Mouse (Mus musculus) ovary, adult 18-20 months (tissue): Measurements from ENCODE around the gene Cep85l.

Source experiments
- DNase-seq: peaks from one replicate; pipeline ENCODE4 v3.0.0; 2022; ENCODE audit warnings: low spot score, mixed read lengths

The Cep85l gene

DNA sequence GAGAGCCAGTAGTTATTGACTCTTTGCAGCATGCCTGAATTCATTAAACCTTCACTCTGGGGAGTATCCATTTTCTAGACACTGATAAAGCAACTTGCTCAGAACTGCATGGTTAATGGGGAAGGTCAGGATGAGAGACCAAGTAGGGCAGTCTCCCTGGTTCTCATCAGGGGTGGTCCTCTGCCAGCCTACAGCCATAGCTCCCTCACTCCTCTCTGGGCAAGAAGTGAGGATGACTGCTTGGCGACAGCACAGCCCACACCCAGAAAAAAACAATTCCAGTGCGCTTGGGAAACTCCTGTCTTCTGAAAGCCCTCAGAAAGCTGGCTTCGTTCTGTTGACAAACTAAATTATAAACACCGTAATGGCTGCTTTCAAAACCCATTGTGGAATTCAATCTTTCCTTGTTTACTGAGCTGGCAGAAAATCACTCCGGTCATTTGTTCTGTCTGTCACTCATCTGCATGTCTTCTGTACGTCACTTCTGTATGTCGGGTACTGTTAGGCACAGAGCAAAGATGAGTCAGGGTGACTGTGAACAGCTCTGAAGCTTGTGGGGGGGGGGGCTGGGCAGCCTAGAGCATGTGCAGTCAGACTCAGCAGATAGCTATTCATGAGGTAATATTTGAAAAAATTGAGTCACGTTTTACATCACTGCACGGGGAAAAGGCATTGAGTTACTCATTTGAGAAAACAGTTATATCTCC, 15.3 kb upstream of the Cep85l start:
- DNase-seq = no peak

- peak; percentile 13 for DNase-seq
Observed at GRCm38 (mm10) chr10:53388227-53388920, 8.6 kb upstream of the Cep85l start.

DNA sequence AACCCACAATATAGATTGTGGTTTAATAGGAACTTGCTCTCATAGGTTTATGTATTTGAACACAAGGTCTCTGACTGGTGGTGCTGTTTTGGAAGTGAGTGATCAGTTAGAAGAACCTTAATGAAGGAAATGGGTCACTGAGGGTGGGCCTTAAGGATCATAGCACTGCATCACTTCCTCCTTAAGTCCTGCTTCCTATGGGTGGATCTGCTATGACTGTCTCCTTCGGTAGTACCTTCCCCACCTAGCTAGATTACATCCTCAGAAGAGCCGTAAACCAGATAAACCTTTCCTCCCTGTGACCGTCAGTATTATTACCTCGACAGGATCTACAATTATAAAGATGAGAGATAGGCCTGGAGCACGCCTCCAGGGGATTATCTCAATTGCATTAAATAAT, 5.7 kb upstream of the Cep85l start:
- no peak for DNase-seq

- DNase-seq = no peak
Observed at GRCm38 (mm10) chr10:53384896-53385295, 5.1 kb upstream of the Cep85l start.

DNA sequence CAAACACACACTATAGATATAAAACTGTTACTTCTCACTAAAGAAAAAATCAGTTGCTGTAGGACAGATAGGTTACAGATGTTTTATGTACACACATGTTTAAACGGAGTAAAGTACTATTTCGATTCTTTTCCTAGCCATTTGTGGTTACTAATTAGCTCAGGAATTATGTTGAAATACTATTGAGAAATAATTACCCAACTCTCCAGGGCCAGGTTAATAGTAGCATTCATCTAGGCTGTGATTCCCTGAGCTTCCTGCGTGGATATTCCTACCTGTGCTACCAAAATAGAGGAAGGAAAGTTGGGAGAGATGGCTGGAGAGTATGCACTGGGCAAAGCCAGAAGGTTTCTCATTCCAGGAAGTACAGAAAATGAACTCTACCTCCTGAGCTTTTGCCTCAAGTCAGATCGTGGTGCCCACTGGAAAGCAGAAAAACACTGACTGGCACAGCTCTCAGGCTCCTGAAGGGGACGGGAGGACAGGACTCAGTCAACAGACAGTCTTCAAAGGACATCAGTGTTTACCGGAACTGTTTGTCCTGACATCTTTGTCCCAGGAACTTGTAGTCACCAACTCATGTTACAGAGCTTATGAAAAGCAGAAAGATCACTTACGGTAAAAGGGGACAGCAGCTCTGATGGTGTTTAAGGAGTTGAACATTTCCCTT, 3.1 kb upstream of the Cep85l start:
- no peak for DNase-seq

GRCm38 (mm10) chr10:53378981-53379708, 602 bp downstream of the Cep85l start:
- no peak for DNase-seq

DNA sequence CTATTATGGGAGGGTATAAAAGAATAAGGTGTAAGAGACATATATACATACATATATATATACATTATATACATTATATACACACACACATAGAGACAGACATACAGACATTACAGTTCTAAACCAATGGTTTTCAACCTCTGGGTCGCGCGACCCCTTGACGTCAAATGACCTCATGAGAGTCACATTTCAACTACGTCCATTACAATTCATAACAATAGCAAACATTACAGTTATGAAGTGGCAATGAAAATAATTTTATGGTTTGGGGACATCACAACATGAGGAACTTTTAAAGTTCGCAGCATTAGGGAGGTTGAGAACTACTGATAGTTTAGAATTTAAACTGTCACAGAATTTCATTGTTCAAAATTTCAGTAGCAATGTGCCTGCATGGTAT, 1.5 kb downstream of the Cep85l start:
- DNase-seq = no peak

DNA sequence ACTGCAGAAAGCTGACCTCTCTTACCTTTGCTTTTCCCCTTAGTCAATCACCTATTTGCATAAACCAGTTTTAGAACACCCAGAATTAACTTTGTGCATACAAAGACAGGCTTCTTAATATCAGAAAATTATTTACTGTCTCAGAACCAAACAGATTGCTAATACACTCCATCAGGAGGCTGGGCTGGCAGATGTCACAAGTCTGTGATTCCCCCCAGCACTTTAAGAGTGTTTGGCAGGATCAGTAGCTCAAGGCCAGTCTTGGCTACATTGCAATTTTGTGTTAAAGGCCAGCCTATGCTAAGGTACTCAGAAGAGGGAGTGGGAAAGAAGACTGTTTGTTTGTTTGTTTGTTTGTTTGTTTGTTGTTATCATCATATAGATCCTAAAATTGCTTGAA, 2.7 kb downstream of the Cep85l start:
- DNase-seq = no peak

DNA sequence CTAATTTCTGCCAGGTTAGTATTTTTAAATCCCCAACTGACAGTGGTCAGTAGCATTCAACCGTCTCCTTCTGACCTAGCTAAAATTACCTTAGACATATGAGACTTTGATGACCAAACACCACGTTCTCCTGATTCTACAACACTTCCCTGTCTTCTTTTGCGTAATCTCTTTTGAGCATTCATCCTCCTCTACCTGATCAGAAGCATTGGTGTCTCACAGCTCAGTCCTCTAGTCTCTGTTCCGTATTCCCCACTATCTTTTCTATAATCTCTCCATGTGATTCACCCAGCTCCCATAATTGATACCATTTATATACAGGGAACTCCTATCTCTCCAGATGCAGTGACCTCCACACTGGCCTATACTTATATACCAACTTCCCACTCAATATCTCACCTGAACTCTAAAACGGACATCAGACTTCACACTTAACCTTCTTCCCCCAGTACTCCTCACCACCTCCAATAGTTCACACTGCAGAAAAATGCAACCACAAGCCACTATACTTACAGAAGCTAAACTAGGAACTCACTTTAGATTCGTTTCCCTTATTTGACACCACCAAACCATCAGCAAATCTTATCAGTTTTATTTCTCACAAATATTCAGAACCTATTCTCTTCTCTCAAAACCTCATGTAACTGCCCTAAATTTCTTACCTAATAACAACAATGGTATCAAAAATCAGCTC, 5.7 kb downstream of the Cep85l start:
- DNase-seq = no peak

DNA sequence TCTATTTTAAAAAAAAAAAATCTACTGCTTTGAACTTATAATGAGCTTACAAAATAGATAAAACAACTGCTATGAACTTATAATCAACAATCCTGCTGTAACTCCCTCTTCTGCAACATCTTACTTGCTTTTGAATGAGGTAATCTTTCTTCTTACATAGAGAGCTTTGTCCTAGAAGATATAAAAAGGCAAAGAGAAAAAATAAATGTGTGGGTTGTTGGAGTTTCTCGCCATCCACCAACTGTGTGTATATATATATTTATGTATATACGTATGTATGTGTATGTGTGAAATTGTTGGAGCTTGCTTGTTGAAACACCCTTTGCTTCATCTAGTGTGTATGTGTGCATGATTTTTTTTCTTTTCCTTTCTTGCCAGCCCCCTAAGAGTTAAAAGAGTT, 12.5 kb downstream of the Cep85l start:
- DNase-seq = no peak

- DNase-seq = no peak
Observed at GRCm38 (mm10) chr10:53364311-53364710, 15.4 kb downstream of the Cep85l start.

DNA sequence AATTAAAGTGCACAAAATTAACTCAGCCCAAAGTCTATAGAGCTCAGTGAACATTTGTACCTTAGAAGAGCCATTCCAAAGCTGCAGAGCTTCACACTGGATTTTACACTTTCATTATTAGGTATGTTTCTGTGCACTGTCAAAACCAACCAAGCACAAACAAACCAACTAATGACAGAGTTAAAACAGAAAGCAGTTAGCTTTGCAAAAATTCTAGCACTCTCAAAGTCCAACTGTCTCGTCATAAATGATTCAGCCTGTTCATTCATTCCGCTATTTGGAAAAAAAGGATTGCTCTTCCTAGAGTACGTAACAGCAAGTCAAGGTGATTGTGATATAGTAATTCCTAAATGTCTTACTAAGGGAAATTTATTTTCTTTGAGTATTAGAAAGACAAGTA, 20.7 kb downstream of the Cep85l start:
- DNase-seq = no peak

DNA sequence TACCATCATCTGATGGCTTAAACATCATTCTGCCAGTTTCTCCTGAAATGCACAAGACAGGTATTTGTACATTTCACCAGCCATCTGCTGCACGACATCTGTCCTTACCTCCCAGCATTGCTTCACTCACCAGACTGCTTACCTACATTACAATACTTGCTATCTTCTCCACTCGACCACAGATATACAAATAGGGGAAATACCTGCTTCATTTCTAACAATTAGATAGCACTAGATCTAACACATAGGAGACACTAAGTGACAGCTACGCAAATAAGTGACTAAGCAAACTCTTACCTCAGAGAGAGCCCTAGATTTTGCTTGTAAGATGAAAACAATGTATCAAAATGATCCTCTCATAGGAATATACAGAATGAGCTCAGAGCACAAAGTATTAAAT, 26.1 kb downstream of the Cep85l start:
- no peak for DNase-seq

- no peak for DNase-seq
Observed at GRCm38 (mm10) chr10:53349254-53349653, 30.5 kb downstream of the Cep85l start.

DNA sequence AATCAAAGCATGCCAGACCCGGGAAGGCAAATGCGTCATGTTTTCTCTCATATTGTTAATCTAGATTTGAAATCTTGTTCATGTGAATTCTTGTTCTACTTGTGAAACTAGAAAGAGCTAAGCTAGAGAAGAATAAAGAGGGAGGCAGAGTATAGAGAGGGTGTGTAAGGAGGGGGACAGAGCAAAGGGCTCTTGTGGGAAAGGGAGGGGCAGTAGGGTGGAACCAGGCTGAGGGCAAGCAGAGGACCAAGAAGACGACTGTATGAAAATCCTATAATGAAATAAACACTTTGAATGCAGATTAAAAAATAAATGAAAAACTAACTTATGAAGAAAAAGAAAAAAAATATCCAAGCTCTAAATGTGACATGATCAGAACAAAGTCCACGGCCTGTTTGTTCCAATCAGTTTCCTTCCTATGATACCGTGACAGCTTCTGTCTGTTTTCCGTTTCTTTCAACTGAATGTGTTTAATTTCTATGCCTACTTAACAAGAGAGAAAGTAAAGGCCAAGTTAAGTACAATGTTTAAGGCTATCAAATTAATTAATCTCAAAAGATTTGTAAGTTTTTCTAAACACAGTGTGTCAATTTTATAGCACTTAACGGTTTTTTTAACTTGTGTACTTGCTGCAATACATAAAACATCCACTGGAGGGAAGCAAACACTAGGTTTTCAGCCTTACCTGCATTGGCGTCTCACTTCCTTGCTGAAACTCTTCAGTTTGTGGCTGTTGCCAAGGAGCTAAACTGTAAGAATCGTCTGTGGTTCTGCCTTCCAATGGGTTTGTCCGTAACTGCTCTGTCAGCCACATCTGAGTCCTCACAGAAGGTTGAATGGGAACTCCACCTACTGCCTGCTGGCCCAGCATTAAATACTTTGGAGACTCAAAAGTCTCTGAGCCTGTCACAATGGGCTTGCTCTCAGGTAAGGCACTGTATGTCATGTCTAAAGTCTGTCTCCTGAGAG, 31.7 kb downstream of the Cep85l start:
- DNase-seq = no peak

DNA sequence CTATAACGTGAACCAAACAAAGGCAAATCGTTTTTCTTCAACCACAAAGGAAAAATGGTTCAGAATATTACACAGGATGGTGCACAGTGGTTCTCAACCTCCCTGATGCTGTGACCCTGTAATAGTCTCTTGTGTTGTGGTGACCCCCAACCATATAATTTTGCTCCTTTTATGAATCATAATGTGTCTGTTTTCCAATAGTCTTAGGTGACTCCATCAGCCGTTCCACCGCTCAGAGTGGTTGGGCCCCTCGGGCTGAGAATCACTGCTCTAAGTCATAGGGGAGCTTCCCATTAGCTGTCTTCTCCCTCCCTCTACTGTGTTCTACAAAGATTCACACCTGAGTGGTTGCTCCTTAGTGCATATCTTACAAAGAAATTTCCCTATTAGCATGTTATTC, 32.8 kb downstream of the Cep85l start:
- DNase-seq = no peak

- DNase-seq = no peak
Observed at GRCm38 (mm10) chr10:53346506-53346905, 33.2 kb downstream of the Cep85l start.

DNA sequence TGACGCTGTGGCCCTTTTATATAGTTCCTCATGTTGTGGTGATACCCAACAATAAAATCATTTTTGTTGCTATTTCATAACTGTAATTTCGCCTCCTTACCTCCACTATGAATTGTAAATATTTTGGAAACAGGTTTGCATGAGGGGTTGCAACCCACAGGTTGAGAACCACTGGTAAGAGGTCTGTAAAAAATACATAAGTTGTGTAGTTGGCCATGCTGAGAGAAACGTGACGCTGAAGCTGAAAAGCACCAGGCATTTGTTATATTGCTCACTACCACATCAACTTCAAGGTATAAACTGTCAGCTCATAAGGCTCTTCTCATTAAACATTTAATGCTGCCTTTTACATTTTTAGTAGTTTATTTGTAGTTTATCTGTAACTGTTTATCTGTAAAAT, 34.2 kb downstream of the Cep85l start:
- no peak for DNase-seq

DNA sequence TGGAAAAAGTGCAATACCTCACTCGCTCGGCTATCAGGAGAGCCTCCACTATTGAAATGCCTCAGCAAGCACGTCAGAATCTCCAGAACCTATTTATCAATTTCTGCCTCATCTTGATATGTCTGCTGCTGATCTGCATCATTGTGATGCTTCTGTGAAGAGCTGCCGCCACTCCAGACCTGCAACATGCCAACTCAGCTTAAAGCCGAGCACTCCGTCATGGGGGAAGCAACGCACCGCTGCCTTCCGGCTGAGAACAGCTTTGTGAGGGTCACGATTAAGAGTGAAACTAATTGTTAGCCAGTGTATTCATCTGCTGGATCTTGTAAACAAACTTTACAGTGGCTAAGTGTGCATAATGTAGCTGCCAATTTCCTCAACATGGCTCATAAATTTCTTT, 35.9 kb downstream of the Cep85l start:
- DNase-seq = no peak

DNA sequence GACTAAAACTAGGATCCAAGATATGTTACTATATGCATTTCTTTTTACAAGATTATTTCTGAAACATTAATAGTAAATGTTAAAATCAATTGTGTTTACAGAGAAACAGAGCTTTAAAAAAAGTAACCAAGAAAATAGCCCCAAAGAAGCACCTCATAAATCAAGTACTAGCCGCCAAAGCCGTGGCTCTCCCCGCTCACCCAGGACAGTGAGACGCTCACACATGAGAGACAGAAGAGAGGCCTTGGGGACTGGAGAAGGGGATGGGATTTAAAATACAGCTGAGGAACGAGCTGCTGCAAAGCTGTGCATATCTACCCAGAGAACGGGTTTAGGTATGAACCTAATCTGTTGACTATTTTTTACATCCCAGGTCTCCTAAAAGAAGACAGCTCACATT, 36.4 kb downstream of the Cep85l start:
- DNase-seq = no peak

DNA sequence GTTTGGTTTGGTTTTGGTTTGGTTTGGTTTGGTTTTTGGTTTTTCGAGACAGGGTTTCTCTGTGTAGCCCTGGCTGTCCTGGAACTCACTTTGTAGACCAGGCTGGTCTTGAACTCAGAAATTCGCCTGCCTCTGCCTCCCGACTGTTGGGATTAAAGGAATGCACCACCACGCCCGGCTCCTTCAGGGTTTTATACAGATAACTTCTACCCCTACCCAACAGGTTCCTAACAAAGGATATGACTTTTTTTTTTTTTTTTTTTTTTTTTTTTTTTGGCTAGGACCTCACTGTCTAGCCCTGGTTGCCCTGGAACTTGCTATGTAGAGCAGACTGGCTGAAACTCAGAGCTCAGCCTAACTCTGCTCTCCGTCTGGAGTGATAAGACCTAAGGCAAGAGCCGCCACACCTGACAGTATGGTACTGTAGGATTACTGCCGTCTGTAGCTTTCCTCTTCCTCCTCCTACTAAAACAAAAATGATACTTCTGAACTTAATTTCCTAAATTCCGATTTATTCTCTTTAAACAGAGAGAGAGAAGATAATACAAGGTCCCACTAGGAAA, 37.5 kb downstream of the Cep85l start:
- DNase-seq = no peak
